Mouse (Mus musculus) G1E (cell line): ENCODE results near the gene Slc38a2. TPM values are rescaled to one million over a fixed set of nuclear protein-coding genes. Genes with fewer than 3 reads are reported as not detected.

ENCODE experiments used
- ATAC-seq: 2 replicates; pipeline ENCODE4 v1.8.0; 2016; ENCODE audit warnings: mild to moderate bottlenecking; ENCODE audit not compliant: insufficient number of reproducible peaks, poor library complexity, low FRiP score, severe bottlenecking; ENCODE audit errors: extremely low read depth
- DNase-seq: peaks from one replicate; pipeline ENCODE4 v3.0.0; 2012; ENCODE audit warnings: low spot score
- H3K27me3 ChIP-seq: 2 replicates; pipeline ENCODE4 v1.6.1; 2012; ENCODE audit warnings: mild to moderate bottlenecking, low read length, inconsistent platforms; ENCODE audit not compliant: insufficient read depth
- H3K36me3 ChIP-seq: replicated peaks from 2 replicates; pipeline ENCODE3; 2012; ENCODE audit warnings: mild to moderate bottlenecking, inconsistent platforms
- H3K4me1 ChIP-seq: 2 replicates; pipeline ENCODE4 v1.6.1; 2012; ENCODE audit warnings: low read depth, low read length, inconsistent platforms, mixed read lengths; ENCODE audit not compliant: insufficient read depth
- H3K4me3 ChIP-seq: 2 replicates; pipeline ENCODE4 v1.5.1; 2012; ENCODE audit warnings: low read depth, mild to moderate bottlenecking, inconsistent platforms, low read length, moderate library complexity, mixed read lengths
- H3K9me3 ChIP-seq: replicated peaks from 2 replicates; pipeline ENCODE4 v1.6.1; 2012; ENCODE audit warnings: inconsistent platforms
- CTCF ChIP-seq: IDR thresholded peaks from 2 replicates; pipeline ENCODE4 v1.5.1; 2012; ENCODE audit warnings: low read depth, low read length, inconsistent platforms, mixed read lengths
- GATA1 ChIP-seq: IDR thresholded peaks from 2 replicates; pipeline ENCODE4 v1.6.1; 2012; ENCODE audit warnings: borderline replicate concordance, low read length, inconsistent platforms, mixed read lengths
- GATA2 ChIP-seq: IDR thresholded peaks from 2 replicates; pipeline ENCODE4 v1.6.1; 2012; ENCODE audit warnings: low read depth, low read length, inconsistent platforms, borderline replicate concordance
- POLR2AphosphoS5 ChIP-seq: IDR thresholded peaks from 2 replicates; pipeline ENCODE4 v1.6.1; 2012; ENCODE audit warnings: low read depth, low read length, inconsistent platforms; ENCODE audit not compliant: insufficient replicate concordance
- TAL1 ChIP-seq: conservative IDR thresholded peaks from 2 replicates; pipeline ENCODE4 v1.6.1; 2012; ENCODE audit warnings: low read depth, low read length, inconsistent platforms, mixed read lengths
- polyA plus RNA-seq: library from polyadenylated mRNA; stranded (reverse); fragments of >175 nt; gene quantifications from 2 replicates; pipeline ENCODE4 v1.2.3, GENCODE M21; 2012
- total RNA-seq, 2 experiments: library from RNA; stranded (forward) in 1 of 2; stranded (reverse) in 1 of 2; fragments of 200-1000 nt in 1 of 2; fragments of >200 nt in 1 of 2; fragmentation: Nextera tagmentation in 1 of 2; gene quantifications; 2 replicates each; pipeline ENCODE4 v1.2.3; 2014 to 2017

Slc38a2 gene
- total and polyA plus RNA-seq, 3 experiments = 24.1 to 146 (median 104) TPM

DNA sequence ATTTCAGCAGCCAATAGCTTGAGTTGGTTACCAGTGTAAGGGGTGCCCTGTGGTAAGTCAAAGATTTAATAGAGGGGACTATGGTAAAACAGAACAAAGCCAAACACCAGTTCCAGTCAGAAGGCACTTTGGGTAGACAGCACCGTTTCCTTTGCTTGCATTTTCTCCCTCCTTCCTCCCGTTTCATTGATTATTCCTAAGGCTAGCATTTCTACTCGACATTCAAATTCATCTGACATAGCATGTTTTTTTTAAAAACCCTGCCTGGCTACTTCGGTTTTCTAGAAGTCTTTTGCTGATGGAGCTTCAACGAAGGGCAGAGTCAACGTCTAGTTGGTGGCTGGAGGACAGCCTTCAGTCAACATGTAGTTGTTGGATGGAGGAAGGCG lies 16.2 kb upstream of the Slc38a2 start:
- TF ChIP-seq GATA1 (no peak), GATA2 (no peak), TAL1 (no peak), POLR2AphosphoS5 (no peak), CTCF (no peak)
- no peaks in the 10 kb centered on the region for H3K9me3 ChIP-seq
- peaks cover 8% of the 10 kb centered on the region for H3K4me1 ChIP-seq
- ATAC-seq (no peak), DNase-seq (no peak)
- H3K4me3 ChIP-seq = no peak overlapping the region
- H3K27me3 ChIP-seq = peaks cover 9% of the 10 kb centered on the region
- no peaks in the 10 kb centered on the region for H3K36me3 ChIP-seq

DNA sequence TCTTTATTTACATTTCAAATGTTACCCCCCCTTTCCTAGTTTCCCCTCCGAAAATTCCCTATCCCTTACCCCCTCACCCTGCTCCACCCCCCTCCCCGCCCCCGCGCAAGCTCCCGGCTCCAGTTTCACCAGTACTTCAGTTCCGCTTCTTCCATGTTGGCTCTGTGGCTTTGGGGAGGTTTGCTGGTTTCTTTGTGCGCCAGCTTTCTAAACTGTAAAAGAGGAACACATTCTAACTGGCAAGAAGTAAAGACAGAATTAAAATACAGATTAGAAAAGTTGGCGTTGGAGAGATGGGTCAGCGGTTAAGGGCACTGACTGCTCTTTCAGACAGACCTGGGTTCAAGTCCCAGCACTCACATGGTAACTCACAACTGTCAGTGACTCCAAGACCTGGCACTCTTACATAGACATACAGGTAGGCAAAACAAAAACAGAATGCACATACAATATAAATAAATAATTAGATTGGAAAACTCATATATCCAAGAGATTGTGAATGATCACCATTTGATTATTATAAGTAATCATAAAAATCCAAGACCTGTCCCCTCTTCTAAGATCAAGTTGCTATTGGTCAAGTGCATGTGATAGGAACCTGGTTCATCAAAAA lies 15.7 kb upstream of the Slc38a2 start:
- ATAC-seq = no peak
- TF ChIP-seq TAL1 = no peak
- no peak for TF ChIP-seq GATA1
- TF ChIP-seq CTCF = no peak
- TF ChIP-seq GATA2 = no peak
- TF ChIP-seq POLR2AphosphoS5 = no peak

DNA sequence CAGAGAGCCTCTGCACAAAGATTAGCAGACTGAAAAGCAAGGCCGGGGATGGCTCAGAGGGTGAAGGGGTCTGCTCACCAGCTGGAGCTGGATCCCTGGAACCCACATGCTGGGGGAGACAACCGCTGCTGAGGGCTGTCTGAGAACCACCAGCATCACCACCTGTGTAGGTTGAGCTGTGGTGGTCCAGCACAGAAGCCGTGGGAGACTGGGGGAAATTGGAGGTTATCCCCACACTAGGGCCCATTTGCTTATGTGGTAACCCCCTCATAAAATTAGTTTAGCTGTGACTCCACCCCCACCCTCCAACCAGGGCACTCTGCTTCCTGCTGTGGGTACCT lies 15.1 kb upstream of the Slc38a2 start:
- Histone ChIP-seq H3K27me3 (peaks cover 9% of the 10 kb centered on the region), H3K36me3 (no peaks in the 10 kb centered on the region), H3K4me3 (no peak overlapping the region), H3K4me1 (peaks cover 12% of the 10 kb centered on the region), H3K9me3 (no peaks in the 10 kb centered on the region)
- ATAC-seq (no peak), DNase-seq (no peak)
- TF ChIP-seq TAL1 (no peak), GATA2 (no peak), CTCF (no peak)

More for the DNA sequence above, 15.7 kb upstream of the Slc38a2 start:
- DNase-seq = no peak
- Histone ChIP-seq H3K4me3 (no peak overlapping the region), H3K9me3 (no peaks in the 10 kb centered on the region), H3K27me3 (peaks cover 9% of the 10 kb centered on the region), H3K36me3 (no peaks in the 10 kb centered on the region), H3K4me1 (peaks cover 9% of the 10 kb centered on the region)

DNA sequence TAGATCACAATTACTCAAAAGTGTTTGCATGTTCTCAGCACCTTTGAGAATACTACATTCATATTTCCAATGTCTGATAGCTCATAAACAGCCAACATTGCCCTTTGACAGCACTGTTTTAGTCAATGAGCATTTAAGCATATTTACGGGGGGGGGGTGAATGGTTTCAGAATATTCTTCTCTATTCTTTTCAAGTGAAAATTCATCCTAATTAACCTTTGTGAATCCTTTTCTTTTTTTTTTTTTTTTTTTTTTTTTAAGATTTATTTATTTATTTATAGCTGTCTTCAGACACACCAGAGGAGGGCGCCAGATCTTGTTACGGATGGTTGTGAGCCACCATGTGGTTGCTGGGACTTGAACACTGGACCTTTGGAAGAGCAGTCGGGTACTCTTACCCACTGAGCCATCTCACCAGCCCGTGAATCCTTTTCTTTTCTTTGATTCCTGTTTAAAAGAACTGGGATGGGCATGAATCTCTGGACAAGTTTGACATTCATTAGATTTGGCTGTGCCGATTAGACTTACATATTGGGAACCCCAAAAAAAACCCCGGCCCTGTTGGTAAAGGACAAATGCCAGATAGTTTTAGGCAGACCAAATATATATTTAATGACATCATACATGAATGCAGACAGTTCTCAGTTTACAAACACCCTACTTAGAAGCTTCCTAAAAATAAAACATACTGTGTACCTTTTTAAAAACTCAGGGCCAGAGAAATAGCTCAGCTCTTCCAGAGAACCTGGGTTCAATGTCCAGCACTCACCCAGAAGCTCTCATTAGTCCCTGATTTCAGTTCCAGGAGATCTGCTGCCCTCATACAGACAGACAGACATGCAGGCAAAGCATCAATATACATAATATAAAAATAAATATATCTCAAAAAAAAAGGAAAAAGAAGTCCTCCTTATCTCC lies 14.5 kb upstream of the Slc38a2 start:
- no peak for DNase-seq
- ATAC-seq = no peak
- Histone ChIP-seq H3K4me1 (peaks cover 16% of the 10 kb centered on the region), H3K9me3 (no peaks in the 10 kb centered on the region), H3K36me3 (no peaks in the 10 kb centered on the region), H3K4me3 (no peak overlapping the region), H3K27me3 (peaks cover 9% of the 10 kb centered on the region)
- no peak for TF ChIP-seq GATA1
- no peak for TF ChIP-seq GATA2
- TF ChIP-seq POLR2AphosphoS5 = no peak
- TF ChIP-seq CTCF = no peak
- no peak for TF ChIP-seq TAL1

DNA sequence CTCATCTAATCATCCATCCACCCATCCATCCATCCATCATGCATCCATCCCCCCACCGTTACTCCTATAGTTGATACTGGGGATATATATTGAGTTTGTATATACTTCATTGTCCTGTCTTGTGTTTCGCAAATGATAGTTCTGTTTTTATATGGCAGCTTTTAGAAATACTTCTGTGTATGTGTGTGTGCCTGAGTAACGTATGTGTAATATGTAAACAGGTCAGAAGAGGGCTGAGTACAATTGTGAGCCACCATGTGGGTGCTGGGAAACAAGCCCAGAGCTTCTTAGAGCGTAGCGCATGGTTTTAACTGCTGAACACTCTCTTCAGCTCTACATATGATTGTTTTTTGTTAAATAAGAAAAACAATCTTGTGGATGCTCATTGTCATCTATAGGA lies 12.8 kb upstream of the Slc38a2 start:
- DNase-seq (no peak), ATAC-seq (no peak)
- H3K27me3 ChIP-seq = peaks cover 9% of the 10 kb centered on the region
- H3K9me3 ChIP-seq = no peaks in the 10 kb centered on the region
- H3K4me1 ChIP-seq = peaks cover 29% of the 10 kb centered on the region
- no peaks in the 10 kb centered on the region for H3K36me3 ChIP-seq
- no peak for TF ChIP-seq CTCF
- TF ChIP-seq POLR2AphosphoS5 = no peak
- TF ChIP-seq GATA1 = no peak
- no peak for TF ChIP-seq GATA2
- TF ChIP-seq TAL1 = no peak
- no peak overlapping the region for H3K4me3 ChIP-seq

DNA sequence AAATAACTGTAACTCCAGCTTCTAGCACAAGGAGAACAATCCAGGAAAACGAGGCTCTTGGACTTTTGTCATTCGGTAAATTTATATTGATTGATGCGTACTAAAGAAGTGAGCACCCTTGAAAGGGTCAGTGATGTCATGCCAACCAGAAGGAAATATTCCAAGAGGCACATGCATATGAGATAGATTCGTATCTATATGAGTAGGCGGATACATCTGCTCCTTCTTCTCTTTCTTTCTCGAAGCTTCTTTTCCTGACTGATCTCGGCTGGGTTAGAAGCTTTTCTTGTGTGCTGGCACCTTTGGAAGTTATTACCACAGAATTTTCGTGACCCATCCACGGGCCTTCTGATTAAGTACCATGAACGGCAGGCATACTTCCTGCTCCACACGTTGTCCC lies 12.1 kb upstream of the Slc38a2 start:
- no peak overlapping the region for H3K4me3 ChIP-seq

More for the DNA sequence above, 12.1 kb upstream of the Slc38a2 start:
- no peak for DNase-seq
- Histone ChIP-seq H3K36me3 (no peaks in the 10 kb centered on the region), H3K9me3 (no peaks in the 10 kb centered on the region), H3K4me1 (peaks cover 29% of the 10 kb centered on the region), H3K27me3 (peaks cover 6% of the 10 kb centered on the region)
- TF ChIP-seq GATA1 = no peak
- TF ChIP-seq CTCF = no peak
- no peak for TF ChIP-seq GATA2
- TF ChIP-seq POLR2AphosphoS5 = no peak
- no peak for TF ChIP-seq TAL1
- ATAC-seq = no peak
